ENCODE assay signal across 8 mouse cellular contexts in genomic region chr7:122018247-122018646, GRCm38 (mm10). TPM values are rescaled to one million over a fixed set of nuclear protein-coding genes. Genes with fewer than 3 reads are reported as not detected.
DNase-seq lines count a peak whose midpoint lies in the region; ATAC-seq and TF ChIP-seq lines count a peak whose summit lies in the region.

No protein-coding gene starts in this region.

- peak; percentile 77 for ATAC-seq in common myeloid progenitor, adult 5-6 weeks (replicated peaks; ENCODE audit: low read depth, poor library complexity, severe bottlenecking)
- no peak for ATAC-seq in intestine, embryonic 15.5 days
- peak; percentile 84 for ATAC-seq in megakaryocyte-erythroid progenitor cell, adult 5-6 weeks (replicated peaks; ENCODE audit: low FRiP score, low TSS enrichment, poor library complexity, severe bottlenecking)

- no peak overlapping the region for H3K9ac ChIP-seq in CH12.LX (ENCODE audit: insufficient read depth, low read depth)
- no peak overlapping the region for H3K9ac ChIP-seq in intestine, embryonic 15.5 days

- no peaks in the 10 kb centered on the region for H3K79me2 ChIP-seq in CH12.LX (replicated peaks; ENCODE audit: control insufficient read depth, extremely low read depth, insufficient read depth, poor library complexity, severe bottlenecking)

- peak; percentile 9 for TF ChIP-seq RAD21 in CH12.LX (IDR thresholded peaks at IDR 0.05; ENCODE audit: low read depth, low read length)

- H3K4me2 ChIP-seq in CH12.LX (ENCODE audit: insufficient read depth, low read depth, poor library complexity, severe bottlenecking): peak overlapping the region; percentile 18; the same call in 1 of the 2 replicates
- H3K4me2 ChIP-seq in intestine, embryonic 15.5 days (replicated peaks): peak overlapping the region; percentile 77

- intact Hi-C loops in left cerebral cortex, postnatal 14 days (cut with DNase I): no loop called here

- DNase-seq in CH12.LX (ENCODE audit: extremely low read depth): peak; percentile 90
- DNase-seq in cerebellum, adult 2 months: no peak
- no peak for DNase-seq in left cerebral cortex, postnatal 14 days (ENCODE audit: low spot score in 2 of 2)
- no peak for DNase-seq in embryo, embryonic 11 days
- no peak for DNase-seq in embryo, embryonic 9.5 days (ENCODE audit: extremely low spot score)

- peaks cover 4 to 53% of the 10 kb centered on the region in 2 experiments for H3K4me1 ChIP-seq in CH12.LX (ENCODE audit: control insufficient read depth in 1 of 2, insufficient read depth in 2 of 2)
- peaks cover 38% of the 10 kb centered on the region for H3K4me1 ChIP-seq in intestine, embryonic 15.5 days (replicated peaks)
- peaks cover 8% of the 10 kb centered on the region for H3K4me1 ChIP-seq in cerebellum, adult 2 months (ENCODE audit: control insufficient read depth, insufficient read depth, low read length)

- H3K27ac ChIP-seq in CH12.LX (ENCODE audit: insufficient read depth, low read depth): no peak overlapping the region
- 0 out of 2 replicates have a peak overlapping the region, but pooled peaks have one; percentile 32 for H3K27ac ChIP-seq in intestine, embryonic 15.5 days
- H3K27ac ChIP-seq in cerebellum, adult 2 months (ENCODE audit: insufficient read depth, low read length): no peak overlapping the region

- 47% methylated on average over 3 of the region's 3 CpGs for WGBS in intestine, embryonic 15.5 days
- WGBS in cerebellum, adult 2 months: 88% methylated on average over 3 of the region's 3 CpGs

- dilution Hi-C loops in CH12.LX (cut with MboI; ENCODE audit: extremely low pct_ligation_motif_present, extremely low pct_unique_long_range_greater_than_20kb, low sequenced_read_pairs): no loop called here

- peak in 1 of 2 experiments; percentile 24; a peak in 1 of 4 replicates for TF ChIP-seq CTCF in CH12.LX (conservative IDR thresholded peaks at IDR 0.05 in 1 of 2, IDR thresholded peaks at IDR 0.05 in 1 of 2; ENCODE audit: low read depth in 2 of 2, low read length in 2 of 2)
- no peak for TF ChIP-seq CTCF in cerebellum, adult 2 months (IDR thresholded peaks at IDR 0.05; ENCODE audit: borderline replicate concordance, insufficient read depth, low read depth, low read length)

- TF ChIP-seq POLR2A in CH12.LX (IDR thresholded peaks at IDR 0.05; ENCODE audit: low read depth, low read length): no peak
- no peak for TF ChIP-seq POLR2A in cerebellum, adult 2 months (IDR thresholded peaks at IDR 0.05; ENCODE audit: borderline replicate concordance, insufficient read depth, low read length)

- TF ChIP-seq EP300 in CH12.LX (IDR thresholded peaks at IDR 0.05; ENCODE audit: low read length): no peak

- H3K36me3 ChIP-seq in CH12.LX (replicated peaks in 1 of 2; ENCODE audit: control insufficient read depth in 1 of 2, insufficient read depth in 1 of 2, low read length in 1 of 2): peaks cover 0 to 19% of the 10 kb centered on the region in 2 experiments
- H3K36me3 ChIP-seq in intestine, embryonic 15.5 days: no peaks in the 10 kb centered on the region

- no peaks in the 10 kb centered on the region for H3K9me3 ChIP-seq in CH12.LX (replicated peaks; ENCODE audit: low read length)
- no peaks in the 10 kb centered on the region for H3K9me3 ChIP-seq in intestine, embryonic 15.5 days

- in situ Hi-C loops in CH12.LX (cut with MboI; ENCODE audit: low pct_ligation_motif_present, low pct_unique_long_range_greater_than_20kb, low sequenced_read_pairs): no loop called here

- H3K4me3 ChIP-seq in CH12.LX (replicated peaks in 1 of 3; ENCODE audit: low read depth in 2 of 3, low read length in 2 of 3, poor library complexity in 1 of 3): peak overlapping the region in 1 of 3 experiments; percentile 14
- 0 out of 2 replicates have a peak overlapping the region, but pooled peaks have one; percentile 3 for H3K4me3 ChIP-seq in intestine, embryonic 15.5 days (replicated peaks)
- H3K4me3 ChIP-seq in cerebellum, adult 2 months (replicated peaks; ENCODE audit: insufficient read depth, low read depth, low read length): no peak overlapping the region

- H3K27me3 ChIP-seq in CH12.LX (replicated peaks): no peaks in the 10 kb centered on the region
- H3K27me3 ChIP-seq in intestine, embryonic 15.5 days (replicated peaks): no peaks in the 10 kb centered on the region
- no peaks in the 10 kb centered on the region for H3K27me3 ChIP-seq in cerebellum, adult 2 months (ENCODE audit: control insufficient read depth, insufficient read depth, low read length)

TF ChIP-seq in CH12.LX, 34 proteins besides CTCF, POLR2A, EP300 and RAD21:
- 0 out of 2 replicates have a peak, but pooled peaks have one; percentile 11 for TF ChIP-seq TBP (conservative IDR thresholded peaks at IDR 0.05; ENCODE audit: low read depth, low read length)
- TF ChIP-seq JUN (IDR thresholded peaks at IDR 0.05; ENCODE audit: insufficient read depth, low read depth, low read length): no peak

RNA-seq across cellular contexts. Expression of gene Gga2, which starts 2.8 kb away (rescaled TPM):
- total RNA-seq in CH12.LX (2012; rRNA removed): 26.8 and 29.6 TPM in 2 replicates
- total RNA-seq in CH12.LX (2014; rRNA removed): 24.1 and 27.4 TPM in 2 replicates
- 79.0 and 79.2 TPM in 2 replicates for polyA plus RNA-seq in CH12.LX (2012; ENCODE audit: insufficient read length, low read depth)
- 15.4 and 16.4 TPM in 2 replicates for total RNA-seq in common myeloid progenitor, adult 5-6 weeks (2017)
- polyA plus RNA-seq in intestine, embryonic 15.5 days (2015; fragmentation: Nextera tagmentation; extraction: Ambion mirVana): 121 and 123 TPM in 2 replicates
- total RNA-seq in megakaryocyte-erythroid progenitor cell, adult 5-6 weeks (2014; fragmentation: Nextera tagmentation): 39.0 and 40.3 TPM in 2 replicates
- total RNA-seq in megakaryocyte-erythroid progenitor cell, adult 5-6 weeks (2017): 22.4 and 23.8 TPM in 2 replicates
- 22.8 and 23.1 TPM in 2 replicates for polyA plus RNA-seq in cerebellum, adult 2 months (2012; rRNA removed)
- 10 to 100 TPM; 26.8 to 31.9 TPM for total RNA-seq in left cerebral cortex, postnatal 14 days (2021)

RNA-seq across cellular contexts. Expression of gene Cog7, which starts 36.7 kb away (rescaled TPM):
- total RNA-seq in CH12.LX (2012; rRNA removed): 21.8 and 22.4 TPM in 2 replicates
- 14.1 TPM in 2 replicates for total RNA-seq in CH12.LX (2014; rRNA removed)
- 19.3 and 22.2 TPM in 2 replicates for polyA plus RNA-seq in CH12.LX (2012; ENCODE audit: insufficient read length, low read depth)
- 8.9 and 14.0 TPM in 2 replicates for total RNA-seq in common myeloid progenitor, adult 5-6 weeks (2017)
- polyA plus RNA-seq in intestine, embryonic 15.5 days (2015; fragmentation: Nextera tagmentation; extraction: Ambion mirVana): 18.0 and 21.8 TPM in 2 replicates
- 15.1 and 16.2 TPM in 2 replicates for total RNA-seq in megakaryocyte-erythroid progenitor cell, adult 5-6 weeks (2014; fragmentation: Nextera tagmentation)
- 10.9 and 11.2 TPM in 2 replicates for total RNA-seq in megakaryocyte-erythroid progenitor cell, adult 5-6 weeks (2017)
- 32.3 and 32.6 TPM in 2 replicates for polyA plus RNA-seq in cerebellum, adult 2 months (2012; rRNA removed)
- 10 to 100 TPM; 36.7 to 39.3 TPM for total RNA-seq in left cerebral cortex, postnatal 14 days (2021)

RNA-seq across cellular contexts. Expression of gene Ubfd1, which starts 48.7 kb away (rescaled TPM):
- total RNA-seq in CH12.LX (2012; rRNA removed) (26.9 and 38.9 TPM in 2 replicates), CH12.LX (2014; rRNA removed) (48.7 and 51.8 TPM in 2 replicates)
- 36.5 and 49.5 TPM in 2 replicates for polyA plus RNA-seq in CH12.LX (2012; ENCODE audit: insufficient read length, low read depth)
- 31.3 and 38.4 TPM in 2 replicates for total RNA-seq in common myeloid progenitor, adult 5-6 weeks (2017)
- 55.2 and 58.7 TPM in 2 replicates for polyA plus RNA-seq in intestine, embryonic 15.5 days (2015; fragmentation: Nextera tagmentation; extraction: Ambion mirVana)
- 37.7 and 39.4 TPM in 2 replicates for total RNA-seq in megakaryocyte-erythroid progenitor cell, adult 5-6 weeks (2014; fragmentation: Nextera tagmentation)
- total RNA-seq in megakaryocyte-erythroid progenitor cell, adult 5-6 weeks (2017): 30.4 and 44.2 TPM in 2 replicates
- polyA plus RNA-seq in cerebellum, adult 2 months (2012; rRNA removed): 52.0 and 56.9 TPM in 2 replicates
- total RNA-seq in left cerebral cortex, postnatal 14 days (2021): 10 to 100 TPM; 66.7 to 72.3 TPM

RNA-seq across cellular contexts. Expression of gene Ears2, which starts 48.8 kb away (rescaled TPM):
- total RNA-seq in CH12.LX (2012; rRNA removed) (11.2 and 14.3 TPM in 2 replicates), CH12.LX (2014; rRNA removed) (11.8 and 13.2 TPM in 2 replicates)
- polyA plus RNA-seq in CH12.LX (2012; ENCODE audit: insufficient read length, low read depth): 10.6 and 11.7 TPM in 2 replicates
- 5.1 and 9.6 TPM in 2 replicates for total RNA-seq in common myeloid progenitor, adult 5-6 weeks (2017)
- polyA plus RNA-seq in intestine, embryonic 15.5 days (2015; fragmentation: Nextera tagmentation; extraction: Ambion mirVana): 21.4 and 22.3 TPM in 2 replicates
- total RNA-seq in megakaryocyte-erythroid progenitor cell, adult 5-6 weeks (2014; fragmentation: Nextera tagmentation): 10.0 and 10.3 TPM in 2 replicates
- 7.1 and 8.9 TPM in 2 replicates for total RNA-seq in megakaryocyte-erythroid progenitor cell, adult 5-6 weeks (2017)
- polyA plus RNA-seq in cerebellum, adult 2 months (2012; rRNA removed): 4.8 and 6.2 TPM in 2 replicates
- total RNA-seq in left cerebral cortex, postnatal 14 days (2021): 1 to 10 TPM; 6.6 to 7.6 TPM
